Mouse (Mus musculus): Measurements from ENCODE around the gene Ldha.
"Not testable (repeated sequence)": the region's sequence is repeated elsewhere in the genome, so short reads cannot be mapped to it uniquely, and the experiment has no call there.

Ldha gene

DNA sequence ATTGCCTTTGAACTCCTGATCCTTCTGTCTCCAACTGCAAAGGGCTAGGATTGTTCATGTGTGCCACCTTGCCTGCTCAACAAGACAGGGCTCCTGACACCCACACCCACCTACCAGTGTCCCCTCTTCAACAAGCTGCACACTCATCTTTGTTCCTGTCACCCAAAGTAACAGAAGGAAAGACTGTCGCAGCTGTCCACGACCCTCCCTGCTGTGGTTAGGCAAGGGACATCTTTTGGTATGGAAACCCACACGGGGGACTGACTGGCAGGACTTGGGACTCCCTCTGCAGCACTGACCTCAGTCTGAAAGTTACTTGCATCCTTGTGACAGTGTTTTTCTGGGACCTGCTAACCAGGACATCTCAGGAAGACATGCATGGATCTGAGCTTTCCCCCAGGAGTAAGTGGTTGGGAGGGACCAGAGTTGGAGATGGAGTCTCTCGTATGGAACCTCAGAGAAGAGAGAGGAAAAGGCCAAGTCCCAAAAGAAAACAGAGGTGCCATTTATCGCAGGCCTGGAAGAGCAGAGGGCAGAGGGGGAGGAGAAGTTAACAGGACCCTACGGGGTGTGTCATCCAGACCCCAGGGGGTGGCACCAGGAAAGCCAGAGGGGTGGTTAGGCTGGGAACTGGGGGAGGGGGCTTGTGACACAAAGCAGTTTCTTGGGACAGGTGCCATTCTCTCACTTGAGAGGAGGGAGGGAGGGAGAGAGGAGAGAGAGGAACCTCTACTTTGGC is at the start of gene Ldha:
Gene Ldha, plus strand, starts transcription at position 689 of the 739 bp plus-strand sequence.
- no peak for DNase-seq (ENCODE audit: low spot score in 2 of 2)

DNA sequence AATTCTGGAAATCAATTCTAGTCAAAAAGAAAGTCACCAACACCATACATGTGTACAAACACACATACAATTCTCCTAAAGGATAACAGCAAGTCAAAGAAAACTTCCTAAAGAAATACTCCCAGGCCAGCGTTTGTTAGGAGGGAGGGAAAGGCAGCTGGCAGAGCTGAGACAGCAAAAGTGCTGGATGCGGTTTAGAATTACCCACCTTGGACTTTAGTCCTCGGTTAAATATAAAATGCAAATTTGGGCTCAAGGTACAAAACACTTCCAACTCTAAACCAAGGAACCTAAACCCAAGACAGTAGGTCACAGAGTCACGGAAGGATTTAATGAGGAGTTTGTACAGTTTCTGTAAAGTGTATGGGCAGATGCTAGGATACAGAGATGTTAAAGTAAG is 47.4 kb upstream of the Ldha start:
- DNase-seq (ENCODE audit: low spot score in 2 of 2): no peak

DNA sequence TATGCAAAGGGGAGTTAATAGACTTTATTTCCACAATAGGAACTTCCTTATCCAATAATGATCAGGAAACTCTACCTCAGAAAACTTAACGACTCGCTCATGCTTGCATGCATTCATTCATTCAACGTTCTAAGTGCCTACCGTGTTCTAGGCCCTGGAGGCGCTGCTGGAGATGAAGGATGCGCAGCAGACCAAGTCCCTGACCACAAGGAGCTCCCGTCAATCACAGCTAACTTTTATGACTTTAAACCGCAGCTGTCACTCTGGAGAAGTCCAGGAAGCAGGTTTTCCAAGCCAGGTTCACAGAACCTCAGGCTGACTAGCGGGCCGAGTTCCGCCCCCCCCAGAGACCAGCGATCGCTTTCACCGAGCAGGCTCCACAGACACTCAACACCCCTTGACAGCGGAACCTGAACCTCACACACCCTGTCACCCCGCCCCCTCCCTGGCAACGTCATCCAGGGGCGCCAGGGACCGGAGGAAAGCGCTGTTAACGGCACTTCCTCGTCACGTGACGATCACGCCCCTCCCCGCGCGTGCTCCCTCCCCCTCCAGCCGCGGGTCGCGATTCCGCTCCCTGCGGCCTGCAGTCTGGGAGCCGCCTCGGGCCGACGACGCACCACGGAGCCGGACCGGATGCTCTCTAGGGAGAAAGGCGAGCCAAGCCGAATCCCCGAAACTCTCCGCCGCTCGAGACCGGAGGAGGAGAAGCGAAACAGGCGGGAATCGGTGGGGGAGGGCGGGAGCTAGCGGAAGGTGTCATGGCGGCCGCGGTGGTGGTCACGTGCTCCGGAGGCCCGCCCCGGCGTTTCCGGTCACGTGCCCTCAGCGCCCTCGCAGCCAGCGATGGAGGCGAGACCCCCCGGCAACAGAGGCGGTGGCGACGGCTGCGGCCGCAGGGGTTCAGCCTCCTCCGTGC is 45.7 kb upstream of the Ldha start, which contains the start of the genes Hps5 and Gtf2h1:
Gene Hps5, minus strand, starts transcription at position 778 of the 919 bp plus-strand sequence.
Gene Gtf2h1, plus strand, starts transcription at position 817 of the 919 bp plus-strand sequence.
- DNase-seq (ENCODE audit: low spot score in 2 of 2): peak; percentile 93 to 97

DNA sequence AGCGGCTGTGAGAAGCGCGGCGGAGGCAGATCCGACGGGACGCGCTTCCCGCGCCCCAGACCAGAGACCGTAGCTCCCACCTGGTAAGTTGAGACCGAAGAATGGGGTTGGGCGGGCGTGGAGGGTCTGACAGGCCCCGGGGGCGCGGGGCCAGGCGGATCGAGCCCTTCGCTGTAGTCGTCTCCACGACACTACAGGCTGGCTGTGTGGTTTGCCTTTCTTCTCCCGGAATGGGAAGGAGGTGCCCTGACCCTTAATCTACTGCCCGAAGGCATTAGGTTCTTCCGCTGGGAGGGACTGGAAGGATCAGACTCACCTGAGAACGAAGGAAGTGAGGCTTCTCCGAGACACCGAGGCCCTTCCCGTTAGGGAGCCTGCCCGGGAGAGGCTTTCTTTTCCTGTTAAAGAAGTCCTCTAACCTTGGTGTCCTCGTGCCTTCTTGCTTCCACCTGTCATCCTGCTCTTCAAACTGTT is 45.0 kb upstream of the Ldha start:
- DNase-seq (ENCODE audit: low spot score in 2 of 2): no peak

DNA sequence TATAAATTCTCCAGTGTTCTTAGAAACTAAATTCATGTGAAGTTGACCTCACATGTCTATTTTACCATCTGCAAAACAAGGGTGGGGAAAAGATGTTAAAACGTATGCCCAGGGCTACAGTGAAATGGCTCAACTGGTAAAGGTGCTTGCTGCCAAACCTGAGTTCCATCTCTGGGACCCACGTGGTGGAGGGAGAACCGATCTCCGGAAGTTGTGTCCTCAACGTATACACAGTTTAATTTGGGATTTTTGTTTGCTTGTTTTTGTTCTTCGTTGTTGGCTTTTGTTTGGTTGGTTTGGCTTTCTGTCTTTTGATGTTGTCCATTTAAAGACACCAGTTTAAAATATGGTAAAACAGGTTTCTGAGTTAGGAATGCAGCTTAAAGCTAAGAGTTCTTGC is 44.5 kb upstream of the Ldha start:
- no peak for DNase-seq (ENCODE audit: low spot score in 2 of 2)

DNA sequence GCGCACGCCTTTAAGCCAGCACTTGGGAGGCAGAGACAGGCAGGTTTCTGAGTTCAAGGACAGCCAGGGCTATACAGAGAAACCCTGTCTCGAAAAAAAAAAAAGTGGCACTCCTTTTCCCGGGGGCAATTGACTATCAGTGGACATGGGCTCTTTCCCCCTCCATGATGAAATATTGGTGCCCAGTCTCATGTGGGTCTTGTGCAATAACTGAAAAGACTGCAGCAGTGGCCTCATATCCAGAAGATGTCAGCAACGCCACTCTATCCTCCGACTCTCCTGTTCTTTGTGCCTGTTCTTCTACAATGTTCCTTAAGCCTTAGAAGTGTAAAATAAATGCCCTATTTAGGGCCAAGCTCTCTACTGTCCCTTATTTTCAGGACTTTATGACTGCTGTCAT is 30.9 kb upstream of the Ldha start:
- no peak for DNase-seq (ENCODE audit: low spot score in 2 of 2)

DNA sequence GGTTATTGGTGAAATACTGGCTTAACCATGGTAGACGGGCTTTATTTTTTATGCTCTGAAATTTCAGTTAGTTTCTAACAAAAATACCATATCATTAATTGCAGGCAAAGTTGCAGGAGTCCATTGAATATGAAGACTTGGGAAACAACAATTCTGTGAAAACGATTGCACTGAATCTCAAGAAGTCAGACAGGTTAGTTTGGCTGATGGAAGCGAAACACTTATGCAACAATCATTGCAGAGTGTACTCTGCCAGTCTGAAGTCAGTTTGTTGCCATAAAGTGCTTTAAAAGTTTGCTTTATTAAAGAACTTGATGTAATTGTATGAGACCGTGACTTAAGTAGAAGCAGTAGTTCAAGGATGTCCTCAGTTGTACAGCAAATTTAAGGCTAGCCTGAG is 27.3 kb upstream of the Ldha start:
- DNase-seq (ENCODE audit: low spot score in 2 of 2): no peak

DNA sequence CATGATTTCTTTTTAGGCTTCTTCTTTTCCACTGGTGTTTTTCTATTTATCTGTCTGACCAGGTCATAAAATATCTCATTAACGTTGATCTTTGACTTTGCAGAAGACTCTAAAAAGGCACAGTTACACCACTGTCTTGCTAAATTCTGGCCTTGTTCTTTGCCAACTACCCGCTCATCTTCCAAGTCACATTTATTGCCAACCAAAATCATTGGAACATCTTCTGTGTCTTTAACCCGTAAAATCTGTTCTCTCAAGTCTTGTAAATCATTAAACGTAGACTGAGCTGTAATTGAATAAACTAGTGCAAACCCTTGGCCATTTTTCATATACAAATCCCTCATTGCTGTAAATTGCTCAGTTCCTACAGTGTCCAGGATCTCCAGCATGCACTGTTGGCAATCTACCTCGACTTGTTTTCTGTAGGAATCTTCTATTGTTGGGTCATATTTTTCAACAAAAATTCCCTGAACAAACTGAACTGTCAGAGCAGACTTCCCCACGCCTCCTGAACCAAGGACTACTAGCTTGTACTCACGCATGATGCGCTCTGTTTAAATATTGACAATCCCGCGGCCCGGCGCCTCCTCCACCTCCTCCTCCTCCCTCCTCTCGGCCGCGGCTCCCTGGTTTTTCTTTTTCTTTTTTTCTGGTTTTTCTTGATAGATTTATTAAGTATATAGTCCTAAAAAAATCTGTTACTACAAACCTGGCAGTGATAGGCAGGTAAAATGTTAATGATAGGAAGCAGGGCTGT is 20.2 kb upstream of the Ldha start:
- not testable (repeated sequence) for DNase-seq (ENCODE audit: low spot score in 2 of 2)

DNA sequence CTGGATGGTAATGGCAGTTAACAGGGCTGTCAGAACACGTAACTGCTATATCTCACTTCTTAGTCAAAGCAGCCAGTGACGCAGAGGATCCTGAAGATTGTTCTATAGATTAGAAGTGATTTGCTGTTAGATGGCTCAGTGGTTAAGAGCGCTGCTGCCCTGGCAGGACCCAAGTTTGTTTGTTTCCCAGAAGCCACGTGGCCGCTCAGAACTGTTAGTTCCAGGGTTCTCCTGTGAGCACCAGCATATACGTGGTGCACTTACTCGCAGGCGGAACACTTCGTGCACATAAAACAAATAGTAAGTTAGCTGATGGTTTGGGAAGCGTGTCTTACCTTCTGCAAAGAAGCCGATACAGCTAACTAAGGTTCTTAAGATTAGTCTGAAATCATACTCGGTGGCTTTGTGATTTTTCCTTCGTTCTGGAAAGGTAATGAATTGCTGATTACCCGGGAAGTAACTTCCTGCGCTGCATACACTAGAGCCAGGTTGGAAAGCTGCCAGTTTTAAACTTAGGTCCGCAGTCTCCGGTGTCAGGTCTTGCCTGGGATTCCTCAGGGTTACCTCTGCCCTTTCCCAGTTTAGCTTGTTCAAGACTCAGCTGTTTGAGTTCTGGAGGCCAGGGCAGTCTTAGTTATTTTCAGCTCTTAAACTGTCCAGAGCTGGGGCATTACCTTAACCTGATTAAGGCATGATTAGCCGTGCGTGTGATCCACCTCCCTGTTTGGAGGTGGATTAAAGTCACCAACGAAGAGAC is 14.1 kb upstream of the Ldha start:
- no peak for DNase-seq (ENCODE audit: low spot score in 2 of 2)

DNA sequence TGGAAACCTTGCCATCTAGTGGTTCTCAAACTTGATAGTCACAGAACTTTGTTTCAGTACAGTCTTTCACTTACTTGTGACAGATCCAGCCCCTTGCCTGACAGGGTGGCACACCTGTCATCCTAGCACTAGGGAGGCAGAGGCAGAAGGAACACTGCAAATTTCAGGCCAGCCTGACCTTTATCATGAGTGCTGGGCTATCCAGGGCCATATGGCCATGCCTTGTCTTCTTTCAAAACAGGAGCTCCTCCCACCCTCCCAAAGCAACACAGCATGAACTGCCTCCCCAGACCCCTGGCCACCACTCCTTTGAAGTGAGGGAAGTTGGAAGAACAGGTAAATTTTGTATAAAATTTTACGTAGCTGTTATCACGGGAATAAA is 13.5 kb upstream of the Ldha start:
- DNase-seq (ENCODE audit: low spot score in 2 of 2): no peak

DNA sequence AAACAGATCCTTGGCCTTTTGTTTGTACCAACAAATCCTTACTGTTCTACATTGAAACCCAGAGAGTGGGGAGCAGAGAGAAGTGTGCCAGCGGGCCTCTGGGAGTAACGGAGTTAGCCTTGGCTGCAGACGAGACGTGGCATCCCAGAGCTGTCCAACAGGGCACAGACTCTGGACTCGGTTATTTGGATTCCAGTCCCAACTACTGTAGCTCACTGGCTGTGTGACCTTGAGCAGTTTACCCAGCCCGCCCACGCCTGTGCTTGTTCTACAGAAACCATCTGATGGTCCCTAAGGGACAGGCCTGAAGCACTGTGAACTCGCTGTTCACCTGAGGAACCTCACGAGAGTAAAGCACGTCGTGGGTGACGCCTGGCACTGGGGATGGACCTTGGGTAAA is 11.4 kb upstream of the Ldha start:
- no peak for DNase-seq (ENCODE audit: low spot score in 2 of 2)

DNA sequence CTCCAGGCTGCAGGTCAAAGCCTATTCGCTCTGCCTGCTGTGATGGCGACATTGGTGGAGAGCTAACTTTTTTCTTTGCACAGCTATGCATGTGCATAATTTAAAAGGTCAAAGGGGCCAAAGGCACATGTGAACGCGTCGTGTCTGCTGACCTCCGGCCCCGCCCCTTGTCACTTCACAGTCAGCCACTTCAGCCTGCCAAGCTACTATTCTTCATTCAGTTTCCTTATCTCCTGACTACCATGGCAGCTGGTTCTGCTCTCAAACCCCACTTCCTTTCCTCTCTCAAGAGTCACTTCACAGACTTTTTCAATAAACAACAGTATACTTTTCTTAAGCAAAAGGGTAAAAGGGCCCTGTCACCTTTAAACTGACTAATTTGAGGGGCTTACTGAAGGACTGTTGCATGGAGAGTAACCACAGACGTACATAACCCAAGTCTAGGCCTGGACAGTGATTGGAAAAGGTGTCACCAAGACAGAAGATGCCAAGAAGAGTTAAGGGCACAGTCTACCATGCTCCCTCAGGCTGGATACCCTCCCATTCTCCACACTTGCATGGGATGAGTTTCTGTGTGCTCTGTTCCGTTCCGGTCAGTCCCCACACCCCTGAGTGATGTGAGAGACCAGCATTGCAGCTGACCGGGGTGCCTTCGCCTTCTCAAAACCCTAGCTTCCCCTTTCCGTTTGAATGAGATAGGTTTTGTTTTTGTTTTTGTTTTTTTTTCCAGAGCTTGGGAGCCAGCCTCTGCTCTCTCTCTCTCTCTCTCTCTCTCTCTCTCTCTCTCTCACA is 10.3 kb upstream of the Ldha start:
- DNase-seq (ENCODE audit: low spot score in 2 of 2): no peak

DNA sequence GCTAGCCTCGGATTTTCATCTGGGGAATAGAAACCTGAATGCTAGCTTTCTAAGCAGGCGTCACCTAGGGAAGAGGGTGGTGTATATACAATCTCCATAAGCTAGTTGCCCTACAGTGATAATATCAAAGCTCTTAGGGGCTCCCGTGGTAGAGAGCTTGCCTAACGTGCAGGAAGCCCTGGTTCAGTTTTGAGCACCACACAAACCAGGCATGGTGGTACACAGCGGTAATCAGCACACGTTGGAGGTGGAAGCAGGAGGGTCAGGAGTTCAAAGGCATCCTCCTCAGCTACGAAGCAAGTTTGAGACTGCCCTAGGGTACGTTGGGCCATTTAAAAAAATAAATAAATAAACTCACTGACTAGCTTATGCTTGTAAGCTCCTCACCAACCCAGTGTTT is 9.6 kb upstream of the Ldha start:
- DNase-seq (ENCODE audit: low spot score in 2 of 2): no peak

DNA sequence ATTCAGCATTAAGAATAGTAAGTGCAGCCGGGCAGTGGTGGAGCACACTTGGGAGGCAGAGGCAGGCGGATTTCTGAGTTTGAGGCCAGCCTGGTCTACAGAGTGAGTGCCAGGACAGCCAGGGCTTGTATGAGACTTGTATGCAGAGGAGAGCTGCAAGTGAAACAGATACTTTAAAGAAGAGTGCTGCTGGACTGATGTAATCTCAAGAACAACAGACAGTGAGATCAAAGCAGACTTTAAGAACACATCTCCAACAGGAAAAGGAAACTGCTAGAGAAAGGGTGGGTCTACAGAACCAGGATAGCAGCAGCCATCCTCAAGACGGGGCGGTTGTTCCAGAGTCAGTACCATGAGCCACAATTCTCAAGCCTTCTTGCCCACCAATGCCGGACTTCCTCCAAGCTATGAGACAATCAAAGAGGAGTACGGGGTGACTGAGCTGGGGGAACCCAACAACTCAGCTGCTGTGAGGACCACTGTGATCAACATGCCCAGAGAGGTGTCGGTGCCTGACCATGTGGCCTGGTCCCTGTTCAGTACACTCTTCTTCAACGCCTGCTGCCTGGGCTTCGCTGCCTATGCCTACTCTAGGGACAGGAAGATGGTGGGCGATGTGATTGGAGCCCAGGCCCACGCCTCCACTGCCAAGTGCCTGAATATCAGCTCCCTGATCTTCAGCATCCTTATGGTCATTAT is 9.0 kb upstream of the Ldha start:
- DNase-seq (ENCODE audit: low spot score in 2 of 2): not testable (repeated sequence)

DNA sequence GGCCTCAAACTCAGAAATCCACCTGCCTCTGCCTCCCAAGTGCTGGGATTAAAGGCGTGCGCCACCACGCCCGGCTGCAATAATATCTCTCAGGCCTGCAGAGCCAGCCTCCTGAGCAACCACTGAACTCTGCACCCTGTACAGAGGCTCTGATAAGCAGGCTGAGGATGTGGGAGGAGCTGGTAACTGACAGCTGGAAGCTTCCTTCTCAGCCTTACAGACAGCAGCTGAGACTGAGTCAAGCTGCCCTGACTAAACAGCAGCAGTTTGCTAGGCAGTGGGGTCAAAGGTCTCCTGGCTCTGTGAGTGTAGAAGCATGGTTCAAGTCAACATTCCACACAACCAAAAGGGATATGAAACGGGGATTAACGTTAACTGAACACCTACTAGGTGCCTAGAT is 8.0 kb upstream of the Ldha start:
- no peak for DNase-seq (ENCODE audit: low spot score in 2 of 2)

DNA sequence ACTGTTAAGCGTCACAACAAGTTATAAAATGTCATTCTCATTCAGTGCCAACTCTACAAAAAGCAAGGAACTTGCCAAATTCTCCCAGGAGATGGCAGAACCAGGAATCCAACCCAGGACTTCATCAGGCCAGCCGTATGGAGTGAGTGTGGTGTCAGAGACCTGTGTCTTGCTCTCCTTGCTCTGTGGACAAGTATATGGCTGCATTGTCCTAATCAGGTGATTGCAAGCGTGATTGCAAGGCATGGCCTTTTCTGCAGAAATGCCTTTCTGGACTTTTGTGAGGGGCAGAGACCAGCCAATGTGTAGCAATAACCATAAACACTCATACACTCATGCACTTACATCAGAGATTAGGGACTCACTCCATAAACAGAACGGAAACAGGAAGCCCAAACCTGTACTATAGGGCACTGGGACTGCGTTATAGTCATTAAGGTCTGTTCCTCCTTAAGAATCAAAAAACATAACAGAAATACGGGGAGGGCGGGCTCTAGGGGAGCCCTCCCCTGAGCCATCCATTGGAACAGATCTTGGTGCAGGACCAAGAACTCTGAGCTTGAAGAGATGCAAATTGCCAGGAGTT is 7.5 kb upstream of the Ldha start:
- no peak for DNase-seq (ENCODE audit: low spot score in 2 of 2)

DNA sequence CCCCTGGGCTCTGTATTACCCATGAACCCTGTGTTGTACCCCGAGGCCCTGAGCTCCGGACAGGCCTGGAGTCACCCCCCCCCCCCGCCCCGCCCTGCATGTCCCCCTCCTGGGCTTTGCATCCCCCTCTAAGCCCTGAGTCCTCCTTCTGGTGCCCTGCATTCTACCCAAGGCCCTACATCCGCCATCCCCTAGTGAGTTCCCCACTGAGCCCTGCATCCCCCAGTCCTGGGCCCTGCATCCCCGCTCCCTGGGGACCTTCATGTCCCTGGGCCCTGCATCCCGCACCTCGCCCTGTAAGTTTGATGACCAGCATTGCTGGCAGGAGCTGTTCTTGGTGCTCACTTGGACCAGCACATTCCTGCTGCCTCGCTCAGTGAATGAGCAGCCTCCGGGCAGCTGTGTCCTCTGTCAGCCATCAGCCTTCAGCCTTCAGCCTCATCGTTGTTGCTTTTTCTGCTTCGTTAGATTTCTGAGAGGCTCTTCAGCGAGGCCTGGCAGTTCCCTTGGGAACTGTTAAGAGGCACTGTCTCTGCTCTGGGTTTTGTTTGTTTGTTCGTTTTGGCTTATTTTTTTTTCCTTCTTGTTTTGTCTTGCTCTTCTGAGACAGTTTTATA is 6.2 kb upstream of the Ldha start:
- DNase-seq (ENCODE audit: low spot score in 2 of 2): no peak

DNA sequence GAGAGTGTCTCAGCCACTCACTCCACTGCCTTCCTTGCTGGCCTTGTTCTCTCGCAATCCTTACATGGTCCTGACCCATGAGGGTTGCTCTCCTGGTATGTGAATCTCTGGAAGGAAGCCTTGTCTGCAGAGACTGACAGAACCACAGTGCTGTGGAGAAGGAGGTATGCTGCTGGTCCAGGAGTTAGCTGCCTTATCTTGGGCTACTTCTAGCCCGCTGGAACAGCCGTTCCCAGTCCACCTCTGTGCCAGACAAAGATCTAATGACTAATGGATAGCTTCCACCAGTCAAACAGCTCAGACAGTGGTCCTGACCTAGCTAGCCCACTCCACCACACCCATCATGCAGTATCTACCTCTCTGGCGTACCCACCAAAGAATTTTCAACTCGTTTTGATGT is 4.9 kb upstream of the Ldha start:
- DNase-seq (ENCODE audit: low spot score in 2 of 2): no peak

DNA sequence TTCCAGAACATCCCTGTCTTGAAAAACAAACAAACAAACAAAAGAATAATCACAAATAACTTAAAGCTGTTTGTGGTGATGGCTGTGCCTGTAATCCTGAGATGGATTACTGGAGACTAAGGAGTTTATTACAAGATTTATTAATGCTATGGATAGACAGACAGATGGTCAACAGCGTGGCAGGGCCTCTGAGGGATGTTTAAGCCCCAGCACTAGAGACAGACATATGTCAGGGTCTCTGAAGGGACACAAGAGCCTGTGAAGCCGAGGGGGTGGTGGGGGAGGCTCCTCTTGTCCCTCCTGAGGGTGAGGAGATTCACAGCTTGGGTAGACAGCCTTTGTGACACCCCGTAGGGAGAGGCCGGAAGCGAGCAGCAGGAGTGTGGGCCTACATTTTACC is 4.2 kb upstream of the Ldha start:
- no peak for DNase-seq (ENCODE audit: low spot score in 2 of 2)
